Mouse (Mus musculus) cerebellum, adult 8-10 months (tissue): ENCODE results near the gene Psg28.
"Not testable (repeated sequence)": the region's sequence is repeated elsewhere in the genome, so short reads cannot be mapped to it uniquely, and the experiment has no call there.

Experiments used
- DNase-seq: peaks from one replicate; pipeline ENCODE4 v3.0.0; 2022

The Psg28 gene

DNA sequence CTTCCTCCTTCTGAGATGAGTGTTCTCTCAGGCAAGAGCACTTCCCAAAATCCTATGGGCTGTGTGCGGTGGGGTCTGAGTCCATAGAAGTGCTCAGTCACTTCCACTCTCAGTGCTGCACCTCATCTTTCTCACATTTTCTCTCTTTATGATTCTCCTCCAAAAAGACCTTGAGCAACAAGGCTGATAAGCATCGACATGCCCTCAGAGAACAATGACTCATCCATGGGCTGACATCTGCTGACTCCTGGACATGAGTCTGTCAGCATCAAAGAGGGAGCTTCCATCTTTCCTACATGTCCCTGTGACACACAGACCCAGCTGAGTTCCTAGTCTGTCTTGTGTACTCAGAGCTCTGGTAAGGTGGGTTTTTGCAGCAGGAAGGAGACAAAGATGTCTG lies at the start of gene Psg28:
TSS of gene Psg28 (minus strand) at position 101 of the 400 bp plus-strand sequence.
- DNase-seq: not testable (repeated sequence)

DNA sequence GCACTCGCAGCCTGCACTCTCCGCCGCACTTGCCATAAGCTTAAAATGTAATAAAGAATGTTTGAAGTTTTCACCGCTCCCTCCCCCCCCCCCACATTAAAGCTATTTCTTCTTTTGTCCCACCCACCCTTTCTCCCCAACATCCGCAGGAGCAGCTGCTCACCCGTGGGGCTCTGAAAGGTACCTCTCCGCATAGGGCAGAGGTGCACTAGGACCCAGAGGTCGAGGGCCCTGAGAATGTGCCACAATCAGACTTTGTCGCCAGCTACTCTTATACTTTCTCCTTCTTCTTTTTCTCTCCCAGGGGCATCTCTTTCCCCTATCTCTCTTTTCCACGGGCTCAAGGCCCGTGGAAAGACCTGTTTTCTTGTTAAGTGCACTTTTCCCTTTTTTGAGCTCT lies 28.4 kb downstream of the Psg28 start:
- no peak for DNase-seq

DNA sequence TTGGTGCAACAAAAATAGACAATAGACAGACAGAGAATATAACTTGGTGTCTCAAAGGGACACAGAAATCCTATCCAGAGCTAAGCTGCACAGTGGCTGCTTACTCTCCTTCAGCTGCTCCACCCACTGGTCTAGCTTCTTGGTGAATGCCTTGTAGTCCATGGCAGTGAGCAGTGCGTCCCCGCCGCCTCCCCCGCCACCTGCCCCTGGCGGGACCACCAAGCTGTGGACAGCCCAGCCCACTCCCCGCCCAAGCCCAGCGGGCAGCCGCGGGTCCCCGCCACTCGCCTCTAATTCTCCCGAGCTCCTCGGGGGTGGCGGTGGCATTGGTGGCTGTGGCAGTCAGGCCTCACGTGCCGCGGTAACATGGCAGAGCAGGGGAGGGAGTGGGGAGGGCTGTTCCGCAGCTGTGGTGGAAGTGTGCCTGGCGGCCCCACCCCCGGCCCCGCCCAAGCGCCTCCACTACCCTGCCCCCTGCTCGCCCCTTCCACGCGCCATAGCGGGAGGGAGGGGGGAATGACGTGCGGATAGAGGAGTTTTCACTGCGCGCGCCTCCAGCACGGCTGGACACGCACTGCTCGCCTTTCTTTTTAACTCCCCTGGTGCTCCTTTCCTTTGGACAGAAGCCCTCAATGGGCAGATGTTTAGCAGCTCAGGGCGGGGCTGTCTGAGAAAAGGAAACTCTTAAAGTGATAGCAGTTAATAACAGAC lies 29.2 kb downstream of the Psg28 start:
- peak; percentile 7 for DNase-seq

DNA sequence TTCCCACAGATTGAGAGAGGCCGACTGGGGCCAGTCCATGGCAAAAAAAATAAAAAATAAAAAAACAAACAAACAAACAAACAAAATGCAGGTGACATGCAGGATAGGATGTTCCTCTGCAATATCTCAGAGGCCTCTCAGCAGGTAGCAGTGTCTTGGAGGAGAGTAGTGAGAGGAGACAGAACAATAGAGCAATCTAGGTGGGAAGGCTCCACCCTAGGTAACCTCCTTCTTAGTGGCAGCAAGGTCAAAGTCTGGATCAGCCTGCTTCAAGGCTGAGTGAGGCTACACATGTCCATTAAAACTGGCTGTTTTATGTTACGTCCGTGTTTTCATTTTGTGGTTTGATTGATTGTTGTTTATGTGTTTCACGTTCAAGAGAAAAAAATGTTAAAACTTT lies 40.4 kb downstream of the Psg28 start:
- DNase-seq: not testable (repeated sequence)

DNA sequence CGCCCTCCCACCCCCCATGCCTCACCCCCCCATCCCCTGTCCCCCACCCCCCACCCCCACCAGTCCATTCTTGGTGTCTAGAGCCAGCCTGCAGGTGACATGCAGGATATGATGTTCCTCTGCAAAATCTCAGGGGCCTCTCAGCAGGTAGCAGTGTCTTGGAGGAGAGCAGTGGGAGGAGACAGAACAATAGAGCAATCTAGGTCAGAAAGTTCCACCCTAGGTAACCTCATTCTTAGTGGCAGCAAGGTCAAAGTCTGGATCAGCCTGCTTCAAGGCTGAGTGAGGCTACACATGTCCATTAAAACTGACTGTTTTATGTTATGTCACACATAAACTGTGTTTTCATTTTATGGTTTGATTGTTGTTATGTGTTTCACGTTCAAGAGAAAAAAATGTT lies 53.5 kb downstream of the Psg28 start:
- DNase-seq: no peak
